Mouse (Mus musculus): ENCODE measurements around the gene Plekha6.

DNA sequence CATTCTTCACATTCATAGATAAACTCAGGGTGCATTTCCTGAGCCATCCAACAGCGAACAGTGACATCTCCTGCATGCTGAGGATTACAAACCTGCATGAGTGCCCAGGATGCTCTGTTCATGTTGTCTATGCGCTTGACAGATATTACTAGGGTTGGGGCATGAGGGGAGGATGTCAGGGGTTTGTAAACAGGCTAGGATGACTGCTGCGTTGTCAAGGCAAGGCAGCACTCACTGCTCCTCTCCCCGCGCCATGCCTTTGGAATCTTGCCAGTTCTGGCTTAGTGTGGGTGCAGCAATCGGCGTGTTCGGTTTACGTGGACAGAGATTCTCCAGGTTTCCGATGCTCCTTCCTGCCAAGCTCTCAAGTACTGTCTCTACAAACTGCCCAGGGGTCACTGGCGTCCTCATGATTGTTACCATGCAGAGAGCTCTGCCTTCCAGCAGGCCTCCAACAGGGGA lies 115.7 kb downstream of the Plekha6 start:
- TF ChIP-seq POLR2A (IDR thresholded peaks at IDR 0.05; ENCODE audit: low read depth, low read length) (no peak), CTCF (IDR thresholded peaks at IDR 0.05; ENCODE audit: borderline replicate concordance, insufficient read depth, low read length) (no peak)

Measured in embryonic fibroblast, embryonic 13.5 days (primary cell).